Mouse (Mus musculus): ENCODE data around the gene D7Ertd443e.

DNA sequence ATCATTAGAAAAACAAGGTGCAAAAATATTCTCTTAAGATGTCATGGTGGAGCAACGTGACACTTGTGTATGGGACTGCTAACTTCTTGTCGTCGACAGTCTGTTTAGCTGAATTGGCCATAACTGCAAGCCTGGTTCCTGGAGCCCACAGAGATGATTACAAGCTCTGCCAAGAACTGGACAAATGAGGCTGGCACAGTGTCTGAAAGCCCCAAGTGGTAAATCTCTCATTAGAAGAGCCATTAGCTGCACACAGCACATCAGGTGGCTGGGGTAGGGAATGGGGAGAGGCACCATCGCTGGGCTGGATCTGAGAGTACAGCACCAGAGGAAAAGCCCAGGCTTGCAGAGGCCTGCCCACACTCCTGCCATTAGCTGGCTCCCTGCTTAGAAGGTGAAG, 16.2 kb downstream of the D7Ertd443e start:
- no peak for TF ChIP-seq USF1 (IDR thresholded peaks at IDR 0.05; ENCODE audit: low read depth)
- TF ChIP-seq CTCF (IDR thresholded peaks at IDR 0.05; ENCODE audit: control insufficient read depth, insufficient read depth, insufficient read length) = no peak
- no peak for TF ChIP-seq MYOG (IDR thresholded peaks at IDR 0.05; ENCODE audit: control insufficient read depth, extremely low read depth, insufficient read length)

Data from C2C12 (cell line).